Mouse (Mus musculus): ENCODE data around the gene Dmrt1.

DNA sequence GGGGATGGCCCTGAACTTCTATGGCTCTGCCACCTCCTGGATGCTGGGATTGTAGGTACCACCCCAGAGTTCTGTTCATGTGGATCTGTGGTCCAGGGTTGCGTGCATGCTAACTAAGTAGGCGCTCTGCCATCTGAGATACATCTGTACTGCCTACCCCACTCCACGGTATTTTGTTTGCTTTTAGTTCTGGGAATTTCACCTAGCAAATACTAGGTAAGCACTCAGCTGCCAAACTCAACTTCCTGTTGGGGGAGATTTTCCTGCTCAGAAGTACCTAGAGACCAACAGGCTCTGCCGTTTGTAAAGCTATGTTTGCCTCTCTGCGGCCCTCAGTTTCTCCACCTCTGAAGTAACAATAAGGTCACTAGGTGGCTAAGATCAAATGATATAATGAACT is 129.7 kb downstream of the Dmrt1 start:
- TF ChIP-seq CTCF (IDR thresholded peaks at IDR 0.05; ENCODE audit: borderline replicate concordance, insufficient read depth, low read depth, low read length) (no peak), POLR2A (IDR thresholded peaks at IDR 0.05; ENCODE audit: borderline replicate concordance, insufficient read depth, low read length) (no peak)

Measured in cerebellum, adult 2 months (tissue).